Mouse (Mus musculus) cerebellum, adult 9-11 months (tissue): ENCODE measurements around the gene Myef2.
"Not testable (repeated sequence)": the region's sequence is repeated elsewhere in the genome, so short reads cannot be mapped to it uniquely, and the experiment has no call there.

ENCODE experiments used
- DNase-seq: peaks from one replicate; pipeline ENCODE4 v3.0.0; 2022

Myef2 gene

DNA sequence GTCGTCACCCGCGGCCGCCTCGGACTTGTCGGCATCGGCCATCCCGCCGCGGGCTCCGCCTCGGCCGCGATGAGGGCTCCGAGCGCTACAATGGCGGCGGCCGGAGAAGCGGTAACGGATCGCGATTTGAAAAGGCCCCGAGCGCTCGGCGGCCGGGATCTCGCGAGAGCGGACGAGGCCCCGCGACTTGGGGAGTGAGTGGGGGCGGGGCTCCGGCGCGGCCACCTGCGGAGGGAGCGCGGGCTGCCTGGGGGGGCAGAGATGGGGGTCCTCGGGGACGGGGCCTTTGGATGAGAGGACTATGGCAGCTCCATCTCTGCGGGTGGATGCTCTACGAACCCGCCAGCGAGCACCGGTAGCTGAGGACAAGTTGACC lies at the start of gene Myef2:
TSS of gene Myef2 (minus strand) at position 185 of the 376 bp plus-strand sequence.
- DNase-seq, result peak; percentile 82

DNA sequence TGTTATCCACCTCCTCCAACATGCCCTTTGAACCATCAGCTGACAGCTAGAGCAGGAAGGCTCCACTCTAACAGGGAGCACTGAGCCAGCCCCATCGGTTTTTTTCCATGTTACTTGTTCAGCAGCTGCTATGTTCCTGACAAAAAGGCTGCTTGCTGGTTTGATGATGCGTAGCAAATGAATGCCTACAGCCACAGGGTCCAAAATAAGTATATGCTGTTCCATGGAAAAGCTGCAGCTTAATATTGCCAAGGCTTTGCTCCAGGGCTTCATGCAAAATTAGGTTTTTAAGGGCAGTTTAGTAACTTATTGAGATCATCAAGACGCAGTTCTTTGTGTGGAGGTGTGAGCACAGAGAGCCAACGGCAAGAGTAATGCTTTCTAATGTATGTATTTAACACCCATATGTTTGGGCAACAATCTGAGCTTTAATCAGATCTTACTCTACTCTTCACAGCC lies 38.6 kb upstream of the Myef2 start:
- no peak for DNase-seq

DNA sequence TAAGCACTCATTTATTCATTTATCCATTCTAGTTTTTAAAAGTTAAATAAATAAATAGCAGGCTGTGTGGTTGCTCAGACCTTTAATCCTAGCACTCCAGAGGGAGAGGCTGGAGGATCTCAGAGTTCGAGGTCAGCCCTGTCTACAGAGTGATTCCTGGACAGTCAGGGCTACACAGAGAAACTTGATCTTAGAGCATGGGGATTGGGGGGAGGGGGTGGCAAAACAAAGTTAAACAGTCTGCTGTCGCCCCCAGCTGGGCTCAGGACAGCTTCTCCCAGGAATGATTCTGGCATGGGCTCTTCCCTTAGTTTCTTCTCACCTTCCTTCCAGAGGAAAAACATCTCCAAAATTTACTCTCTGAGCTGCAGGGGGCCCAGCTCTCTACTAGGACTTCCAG lies 32.0 kb upstream of the Myef2 start:
- no peak for DNase-seq

DNA sequence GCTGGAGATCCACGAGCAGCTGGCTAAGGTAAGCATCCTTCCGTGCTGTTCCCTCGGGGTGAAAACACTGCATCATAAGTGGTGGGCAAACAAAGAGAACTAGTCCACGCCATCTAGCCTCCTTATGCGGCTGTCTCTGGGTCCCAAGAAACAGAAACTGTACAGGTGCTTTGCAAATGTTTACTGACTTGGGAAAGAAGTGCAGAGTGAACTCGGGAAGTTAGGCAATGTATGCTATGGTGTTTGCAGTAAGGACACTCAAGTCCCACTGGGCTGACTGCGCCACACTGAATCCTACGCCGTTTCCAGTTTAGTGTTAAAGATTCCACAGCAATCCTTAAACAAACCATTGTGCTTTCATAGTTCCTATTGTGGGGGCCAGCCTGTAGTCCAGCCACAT lies 30.8 kb upstream of the Myef2 start:
- no peak for DNase-seq

DNA sequence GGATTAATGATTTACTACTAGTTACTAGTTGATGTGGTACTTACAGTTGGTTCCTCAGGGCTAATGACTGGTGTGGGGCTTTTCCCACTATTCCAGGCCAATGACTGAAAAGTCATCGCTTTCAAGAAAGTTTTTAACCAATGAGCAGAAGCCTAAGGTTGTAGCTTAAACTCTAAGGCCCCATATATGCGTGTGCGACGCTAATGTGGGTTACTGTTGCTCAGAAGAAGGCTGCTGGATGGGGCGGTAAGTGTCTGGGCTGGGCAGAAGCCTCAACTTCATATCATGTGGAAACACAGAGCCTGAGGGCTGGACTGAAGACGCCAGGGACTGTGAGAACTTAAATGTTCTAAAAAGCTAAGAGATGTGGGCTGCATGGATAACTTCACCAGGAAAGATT lies 28.9 kb upstream of the Myef2 start, which contains the start of gene Slc12a1:
TSS of gene Slc12a1 (plus strand) at position 118 of the 400 bp plus-strand sequence.
- no peak for DNase-seq

DNA sequence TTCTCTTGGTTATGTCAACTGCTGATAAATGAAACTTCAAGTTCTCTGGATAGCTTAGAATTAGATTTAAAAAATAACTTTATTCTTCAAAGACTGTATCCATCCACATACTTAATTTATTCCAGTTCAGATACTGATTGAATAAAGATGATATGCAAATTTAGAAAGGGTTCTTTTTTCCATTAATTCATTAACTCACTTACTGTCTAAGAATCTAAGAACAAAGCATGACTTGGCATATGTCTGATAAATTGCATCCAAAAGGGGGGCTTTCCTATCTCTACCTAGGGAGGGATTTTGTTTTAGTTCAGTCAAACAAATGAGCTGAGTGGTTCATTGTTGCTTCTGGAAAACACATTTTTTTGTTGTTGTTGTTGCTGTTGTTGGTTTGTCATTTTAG lies 18.9 kb upstream of the Myef2 start:
- DNase-seq, result no peak

DNA sequence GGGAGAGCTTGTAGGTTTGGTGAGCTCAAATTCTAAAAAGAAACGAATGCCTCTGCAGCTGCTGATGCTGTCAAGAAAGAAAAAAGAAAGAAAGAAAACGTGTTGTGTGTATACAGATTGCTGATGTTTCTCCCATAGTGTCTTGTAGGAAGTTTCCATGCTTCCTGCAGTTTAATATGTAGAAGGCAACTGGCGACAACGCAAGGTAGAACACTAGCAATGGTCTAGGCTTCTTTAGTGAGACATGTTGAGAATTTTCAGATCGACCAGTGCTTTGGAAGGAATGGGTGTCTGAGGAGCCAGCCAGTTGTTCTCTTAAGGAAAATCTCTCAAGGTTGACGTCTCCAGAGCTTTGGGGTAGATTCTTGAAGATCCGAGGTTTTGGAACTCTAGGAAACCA lies 13.4 kb upstream of the Myef2 start:
- DNase-seq, result no peak

DNA sequence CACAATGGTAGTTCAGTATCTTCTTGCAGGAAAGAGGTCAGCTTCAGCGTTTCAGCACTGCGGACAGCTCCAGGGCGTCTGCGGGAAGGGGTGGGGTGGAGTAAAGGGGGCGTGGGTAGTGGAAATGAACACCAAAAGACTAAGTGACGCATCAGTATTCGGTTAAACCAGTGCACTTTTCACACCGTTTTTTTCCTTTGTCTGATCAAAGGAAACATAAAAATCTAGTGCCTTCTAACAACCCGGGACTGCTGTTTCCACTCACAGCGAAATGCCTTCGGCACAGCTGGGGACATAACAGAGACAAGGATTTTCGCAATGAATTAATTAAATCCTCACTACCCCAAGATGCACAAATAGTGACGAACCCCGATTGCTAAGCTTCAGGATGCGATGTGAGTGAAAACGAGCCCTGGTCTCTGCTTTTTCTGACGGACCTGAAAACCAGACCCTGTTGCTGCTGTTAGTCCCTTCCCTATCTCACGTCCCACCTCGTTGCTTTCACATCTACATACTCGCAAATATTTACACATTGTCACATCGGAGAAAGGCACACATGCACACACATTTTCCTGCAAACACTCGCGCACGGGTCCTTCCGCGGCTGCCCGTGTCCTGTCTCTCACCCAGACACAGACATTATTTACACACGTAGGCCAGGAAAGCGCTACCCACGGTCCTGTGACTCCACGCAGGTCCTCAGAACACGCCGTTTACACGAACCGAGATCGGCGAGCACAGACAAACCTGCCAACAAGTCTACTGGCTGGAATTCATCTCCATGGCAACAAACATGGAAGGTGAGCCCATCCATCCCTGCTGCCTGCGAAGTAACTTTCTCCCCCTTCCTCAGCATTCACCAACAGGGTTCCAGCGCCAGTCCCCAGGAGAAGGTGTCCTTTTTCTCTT lies 12.7 kb upstream of the Myef2 start, which contains the start of gene Ctxn2:
TSS of gene Ctxn2 (plus strand) at position 790 of the 909 bp plus-strand sequence.
- DNase-seq, result peak; percentile 51

DNA sequence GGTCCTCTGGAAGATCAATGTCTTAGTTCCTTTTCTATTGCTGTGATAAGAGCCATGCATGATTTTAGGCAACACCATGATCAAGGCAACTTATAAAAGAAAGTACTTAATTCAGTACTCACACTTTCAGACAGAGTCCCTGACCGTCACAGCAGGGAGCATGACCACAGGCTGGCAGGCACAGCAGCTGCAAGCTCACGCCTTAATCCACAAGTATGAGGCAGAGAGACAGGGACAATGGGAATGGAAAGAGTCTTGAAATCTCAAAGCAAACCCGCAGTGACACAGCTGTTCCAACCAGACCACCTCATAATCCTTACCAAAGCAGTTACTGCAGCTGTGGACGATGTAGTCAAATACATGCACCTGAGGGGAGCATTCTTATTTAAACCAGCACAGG lies 10.7 kb upstream of the Myef2 start:
- no peak for DNase-seq

DNA sequence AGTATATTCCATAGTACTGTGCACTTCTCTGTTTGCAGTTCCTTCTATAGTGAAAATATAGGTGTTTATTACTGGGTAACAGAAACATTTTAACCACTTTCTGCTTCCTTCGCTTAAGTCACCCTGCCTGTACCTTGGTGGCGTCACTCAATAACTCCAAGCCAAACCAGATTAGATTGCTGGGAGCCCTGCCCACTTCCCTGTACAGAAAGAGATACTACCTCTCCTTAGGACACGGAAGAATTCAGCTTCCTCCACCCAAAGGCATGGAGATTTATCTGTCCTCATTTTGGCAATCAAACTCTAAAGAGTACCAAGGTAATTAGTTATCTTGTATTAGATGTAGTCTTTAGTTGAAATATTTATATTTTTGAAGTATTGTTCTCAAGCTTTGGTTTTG lies 3.3 kb upstream of the Myef2 start:
- DNase-seq, result no peak

DNA sequence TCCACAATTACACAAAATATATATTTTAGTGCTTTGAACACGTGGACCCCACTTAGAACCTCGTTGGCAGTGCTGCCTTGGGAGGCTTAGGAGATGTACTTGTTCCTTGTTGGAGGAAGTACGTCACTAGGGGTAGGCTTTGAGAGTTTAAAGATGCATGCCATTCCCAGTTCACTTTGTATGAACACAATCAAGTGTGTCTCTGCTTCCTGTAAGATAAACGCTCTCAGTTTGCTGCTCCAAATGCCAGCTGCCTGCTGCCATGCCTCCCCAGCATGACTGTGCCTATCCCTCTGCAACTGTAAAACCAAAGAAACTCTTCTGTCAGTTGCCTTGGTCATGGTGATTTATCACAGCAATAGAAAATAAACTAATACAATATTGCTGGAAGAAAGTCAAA lies 2.4 kb upstream of the Myef2 start:
- no peak for DNase-seq

DNA sequence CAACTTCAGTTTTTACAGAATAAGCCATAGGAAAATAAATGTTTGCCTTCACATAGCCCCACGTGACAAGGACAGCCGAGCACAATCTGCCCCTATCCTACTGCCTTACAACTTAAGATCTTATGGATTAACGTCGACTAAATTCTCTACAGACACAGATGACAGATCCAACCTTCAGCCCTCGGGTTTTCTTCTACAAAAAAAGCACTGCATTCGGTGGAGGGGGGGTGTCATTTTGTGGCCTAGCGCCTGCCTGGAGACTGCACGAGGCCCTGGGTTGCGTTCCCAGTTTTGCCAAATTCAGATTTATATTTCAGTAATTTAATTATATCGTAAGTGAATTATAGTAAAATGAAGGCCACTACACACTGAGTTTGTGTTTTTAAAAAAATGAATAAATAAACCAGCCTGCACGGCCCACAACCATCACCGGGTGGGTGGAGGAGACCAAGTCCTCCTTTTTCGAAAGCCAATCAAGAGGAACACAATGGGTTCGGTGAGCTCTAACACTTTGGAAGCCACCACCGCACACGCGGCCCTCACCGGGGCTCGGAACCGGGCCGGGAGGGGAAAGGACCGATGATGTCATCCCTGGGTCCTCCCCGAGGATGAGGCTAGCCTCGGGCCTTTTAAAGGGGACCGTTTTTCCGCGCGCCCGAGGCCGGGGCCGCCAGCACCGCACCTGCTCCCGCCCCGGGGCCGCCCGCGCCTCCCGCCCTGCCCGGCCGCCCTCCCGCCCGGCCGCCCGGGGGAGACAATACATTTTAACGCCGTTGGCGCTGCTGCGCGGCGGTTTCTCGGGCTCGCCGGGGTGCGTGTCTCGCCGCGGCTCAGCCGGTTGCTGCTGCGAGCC lies 611 bp downstream of the Myef2 start:
- DNase-seq, result peak; percentile 80

DNA sequence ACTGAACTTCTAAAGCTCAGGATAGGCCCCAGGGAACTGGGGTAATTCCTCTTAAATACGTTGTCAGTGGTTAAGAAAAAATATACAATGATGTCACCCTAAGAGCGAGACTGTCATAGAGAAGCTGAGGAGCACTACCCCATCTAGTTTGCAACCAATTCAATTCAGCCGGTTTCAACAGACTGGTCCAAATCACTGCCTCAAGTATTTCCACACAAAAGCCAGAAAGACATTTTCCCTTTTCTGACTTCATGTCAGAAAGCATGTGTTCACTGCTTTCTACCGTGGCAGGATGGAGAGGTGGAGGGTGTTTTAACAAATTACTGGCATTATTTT lies 1.2 kb downstream of the Myef2 start:
- no peak for DNase-seq

DNA sequence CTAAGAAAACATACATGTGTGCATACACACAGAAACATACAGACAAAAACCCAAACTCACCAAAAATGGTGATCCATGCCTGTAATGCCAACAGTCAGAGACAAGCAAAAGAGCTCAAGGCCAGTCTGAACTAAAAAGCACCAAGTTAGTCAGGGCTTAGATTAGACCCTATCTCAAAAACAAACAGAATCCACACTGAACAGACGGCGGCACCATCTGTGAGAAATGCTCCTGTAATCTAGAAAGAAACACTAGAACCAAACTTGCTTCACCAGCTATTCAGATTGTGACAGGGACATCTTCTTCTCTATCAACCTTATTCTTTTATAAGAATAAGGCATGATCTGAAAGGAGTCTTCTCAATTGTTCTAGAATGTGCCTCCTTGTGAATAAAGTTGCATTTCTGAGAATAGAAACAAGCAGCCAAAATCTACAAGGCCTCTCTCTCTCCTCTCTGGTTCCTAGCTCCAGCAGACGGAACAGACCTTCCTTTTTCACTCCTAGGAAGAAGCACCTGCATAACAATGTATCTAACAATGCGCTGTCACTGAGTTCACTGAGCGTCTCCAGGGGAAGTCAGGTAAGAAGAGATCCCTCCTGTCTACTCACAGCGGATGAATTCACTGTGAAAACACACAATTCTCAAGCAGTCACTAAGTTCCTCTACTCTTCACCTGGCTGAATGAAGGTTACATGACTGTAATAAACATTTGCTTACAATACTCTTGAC lies 3.9 kb downstream of the Myef2 start:
- DNase-seq, result peak; percentile 18

DNA sequence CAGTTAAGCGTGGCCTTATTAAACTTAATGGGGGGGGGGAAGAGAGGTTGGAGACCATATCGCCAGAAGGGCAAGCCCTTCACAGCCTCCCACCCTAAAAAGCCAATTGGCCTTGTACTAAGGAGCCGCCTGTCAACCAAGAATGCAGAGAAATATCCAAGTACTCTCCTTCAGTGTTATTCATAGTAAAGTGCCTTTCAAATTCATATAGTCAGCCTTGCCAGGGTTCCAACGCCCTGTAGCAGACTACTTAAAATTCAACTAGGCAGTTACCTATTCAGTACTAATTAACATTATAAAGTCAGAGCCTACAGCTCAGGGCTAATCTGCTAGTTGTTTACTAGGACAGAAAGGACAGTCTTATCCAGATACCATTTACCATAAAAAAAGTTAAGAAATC lies 16.9 kb downstream of the Myef2 start:
- not testable (repeated sequence) for DNase-seq

DNA sequence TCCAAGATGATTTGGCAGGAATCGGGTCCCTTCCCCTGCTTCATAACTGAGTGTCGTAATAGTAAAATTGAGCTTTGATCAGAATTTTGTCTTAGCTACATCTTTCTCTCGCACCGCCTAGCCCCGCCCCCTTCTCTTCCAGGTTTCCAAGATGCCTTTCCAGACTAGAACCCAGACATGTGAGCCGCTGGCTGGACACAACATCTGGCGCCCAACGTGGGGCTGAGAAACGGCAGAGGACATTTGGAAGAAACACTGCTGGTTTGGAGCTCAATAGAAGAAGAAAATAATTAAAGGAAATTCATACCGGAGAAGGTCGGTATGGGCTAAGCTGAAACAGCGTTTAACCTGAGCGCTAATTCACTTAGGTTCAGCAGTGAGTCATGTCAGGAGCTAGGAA lies 19.0 kb downstream of the Myef2 start:
- DNase-seq, result not testable (repeated sequence)

DNA sequence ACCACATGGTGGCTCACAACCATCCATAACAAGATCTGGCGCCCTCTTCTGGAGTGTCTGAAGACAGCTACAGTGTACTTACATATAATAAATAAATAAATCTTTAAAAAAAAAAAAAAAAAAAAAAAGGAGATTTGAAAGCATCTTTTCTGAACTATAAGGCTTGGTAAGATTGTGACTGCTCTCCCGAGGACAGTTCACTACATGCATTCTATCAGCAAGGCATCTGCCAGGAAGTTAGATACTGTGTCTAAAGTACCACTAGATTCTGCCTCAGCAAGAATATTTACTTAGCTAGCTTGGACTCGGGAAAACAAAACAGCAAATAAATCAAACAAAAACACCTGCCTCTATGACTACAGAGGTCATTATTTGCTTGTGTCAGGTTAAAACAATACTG lies 31.3 kb downstream of the Myef2 start:
- not testable (repeated sequence) for DNase-seq

DNA sequence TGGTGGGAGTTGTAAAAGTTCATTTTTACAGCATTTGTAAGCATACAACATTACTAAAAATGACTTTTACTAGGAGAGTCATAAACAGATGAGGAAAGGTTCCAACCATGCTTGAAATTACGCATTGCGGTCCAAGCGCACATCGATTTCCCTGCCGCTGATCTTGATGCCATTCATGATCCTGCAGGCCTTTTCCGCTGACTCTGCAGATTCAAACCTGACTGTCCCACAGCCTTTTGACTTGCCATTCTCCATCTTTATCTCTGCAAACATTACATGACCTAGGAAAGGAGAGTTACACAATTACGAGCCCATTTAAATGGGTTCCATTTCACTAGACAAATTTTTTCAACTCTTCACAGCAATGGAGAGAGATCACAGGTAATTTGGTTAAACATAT lies 34.7 kb downstream of the Myef2 start:
- DNase-seq, result no peak

DNA sequence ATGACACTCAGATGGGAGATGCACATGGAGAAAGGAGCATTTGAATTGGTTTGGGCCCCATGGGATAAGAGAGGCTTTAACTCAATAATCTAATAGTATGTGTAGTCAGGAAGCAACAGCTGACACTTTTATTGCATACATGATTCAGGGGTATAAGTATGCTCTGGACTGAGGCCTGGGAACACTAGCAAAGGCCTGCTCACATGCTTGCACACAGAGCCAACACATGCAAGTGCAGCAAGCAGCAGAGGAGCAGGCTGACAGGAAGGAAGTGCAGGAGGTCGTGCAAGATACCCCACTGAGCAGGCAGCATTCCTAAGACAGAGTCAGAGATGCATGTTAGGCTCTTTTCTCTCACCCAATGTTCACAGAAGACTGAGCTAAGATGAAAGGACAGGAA lies 39.6 kb downstream of the Myef2 start:
- no peak for DNase-seq

DNA sequence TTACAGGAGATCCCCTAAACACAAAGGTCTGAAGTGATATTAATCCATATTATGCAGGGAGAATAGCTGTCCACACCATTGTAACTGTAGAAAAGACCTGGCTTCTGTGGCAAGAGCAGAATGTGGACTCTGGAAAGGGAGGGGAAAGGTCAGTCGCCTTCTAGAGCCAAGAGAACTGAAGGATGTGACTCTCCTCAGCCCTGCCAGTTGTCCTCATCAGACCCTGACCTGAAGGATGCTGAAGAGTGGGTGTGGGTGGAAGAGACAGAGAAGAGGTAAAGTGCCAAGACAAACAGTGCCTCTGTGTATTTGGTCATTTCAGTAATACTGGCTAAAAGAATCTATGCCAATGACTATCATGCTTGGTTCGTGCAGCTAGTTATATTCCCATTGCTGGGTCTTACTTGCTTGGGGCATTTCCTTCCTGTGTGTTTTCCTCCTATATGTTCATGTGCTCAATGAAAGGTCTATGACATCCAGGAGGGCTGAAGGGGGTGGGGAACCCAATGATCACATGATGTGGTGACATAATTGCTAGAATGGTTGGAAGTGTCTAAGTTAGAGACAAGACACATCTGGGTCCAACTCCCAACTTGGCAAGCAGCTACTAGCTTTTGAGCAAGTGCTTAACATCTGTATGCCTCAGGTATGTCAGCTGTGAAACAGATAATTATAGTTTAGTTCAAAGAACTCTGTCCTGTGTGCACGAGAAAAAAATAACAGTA lies 50.2 kb downstream of the Myef2 start:
- DNase-seq, result no peak

DNA sequence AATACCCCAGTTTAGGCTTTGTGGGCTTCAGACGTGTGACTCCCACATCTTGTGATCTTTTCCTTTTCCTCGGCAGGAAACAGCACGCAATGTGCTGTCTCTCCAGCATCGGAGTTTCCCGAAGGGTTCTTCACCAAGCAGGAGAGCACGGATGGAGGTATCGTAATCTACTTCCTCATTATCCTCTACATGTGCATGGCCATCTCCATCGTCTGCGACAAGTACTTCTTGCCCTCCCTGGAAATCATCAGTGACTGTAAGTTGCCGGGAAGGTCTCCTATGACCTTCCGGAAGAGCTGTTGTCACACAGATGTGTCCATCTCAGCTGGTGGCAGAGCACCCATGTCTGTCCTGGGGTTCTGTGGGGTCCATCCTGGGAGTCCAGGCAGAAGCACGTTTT lies 54.8 kb downstream of the Myef2 start:
- no peak for DNase-seq

DNA sequence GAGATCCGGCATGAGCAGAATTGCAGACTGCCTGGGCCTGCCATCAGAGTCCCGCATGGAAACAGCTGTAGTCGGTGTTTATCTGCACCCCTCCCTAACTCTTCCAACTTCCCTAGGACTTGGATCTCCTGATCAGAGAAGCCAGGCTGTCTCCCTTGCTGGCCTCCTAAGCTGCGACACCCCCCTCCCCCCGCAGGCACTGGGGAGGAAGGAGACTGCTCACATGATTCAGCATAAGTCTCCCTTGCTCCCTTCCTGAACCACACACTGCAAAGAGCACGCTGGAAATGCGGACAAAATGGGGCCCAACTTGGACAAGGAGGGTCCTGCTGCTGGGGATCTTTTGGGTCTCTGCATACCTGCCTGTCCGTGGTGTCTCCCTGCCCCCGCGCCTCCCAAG lies 55.6 kb downstream of the Myef2 start, which contains the start of gene Slc24a5:
TSS of gene Slc24a5 (plus strand) at position 231 of the 400 bp plus-strand sequence.
- no peak for DNase-seq
